Mouse (Mus musculus) limb, embryonic 14.5 days (tissue): Measurements from ENCODE around the gene Farp2. TPM values are rescaled to one million over a fixed set of nuclear protein-coding genes. Genes with fewer than 3 reads are reported as not detected.

Experiments
- ATAC-seq: fragments of 200-750 bp; cut with Nextera tagmentation; 2 replicates; pipeline ENCODE4 v1.8.0; 2017; ENCODE audit warnings: low read depth, moderate number of reproducible peaks, moderate TSS enrichment; ENCODE audit not compliant: low FRiP score
- DNase-seq: peaks from one replicate; pipeline ENCODE4 v3.0.0-alpha.2; 2015; ENCODE audit warnings: low spot score
- H3K27ac ChIP-seq: fragments of 300-500 bp; sonication (generic); replicated peaks from 2 replicates; pipeline ENCODE4 v1.5.1; 2014; ENCODE audit warnings: low read depth, mild to moderate bottlenecking, low read length, moderate library complexity, mixed read lengths
- H3K27me3 ChIP-seq: fragments of 300-500 bp; sonication (generic); 2 replicates; pipeline ENCODE4 v1.6.1; 2014; ENCODE audit warnings: low read length, mixed read lengths; ENCODE audit not compliant: control insufficient read depth, insufficient read depth
- H3K36me3 ChIP-seq: fragments of 300-500 bp; sonication (generic); 2 replicates; pipeline ENCODE4 v1.6.1; 2014; ENCODE audit warnings: mild to moderate bottlenecking, low read length, moderate library complexity, mixed read lengths; ENCODE audit not compliant: control insufficient read depth, insufficient read depth
- H3K4me1 ChIP-seq: fragments of 300-500 bp; sonication (generic); 2 replicates; pipeline ENCODE4 v1.6.1; 2014; ENCODE audit warnings: antibody characterized with exemption, low read length, mixed read lengths; ENCODE audit not compliant: control insufficient read depth, insufficient read depth
- H3K4me2 ChIP-seq: fragments of 300-500 bp; sonication (generic); replicated peaks from 2 replicates; pipeline ENCODE4 v1.6.1; 2014; ENCODE audit warnings: low read depth, mild to moderate bottlenecking, low read length, moderate library complexity; ENCODE audit not compliant: severe bottlenecking
- H3K4me3 ChIP-seq: fragments of 300-500 bp; sonication (generic); replicated peaks from 2 replicates; pipeline ENCODE4 v1.5.1; 2014; ENCODE audit warnings: low read length
- H3K9ac ChIP-seq: fragments of 300-500 bp; sonication (generic); 2 replicates; pipeline ENCODE4 v1.6.1; 2014; ENCODE audit warnings: mild to moderate bottlenecking, low read depth, low read length, moderate library complexity; ENCODE audit not compliant: severe bottlenecking
- H3K9me3 ChIP-seq: fragments of 300-500 bp; sonication (generic); 2 replicates; pipeline ENCODE4 v1.6.1; 2016; ENCODE audit warnings: low read length; ENCODE audit not compliant: control insufficient read depth
- POLR2A ChIP-seq: fragments of 200-500 bp; IDR thresholded peaks from 2 replicates; pipeline ENCODE4 v1.8.0; 2012; ENCODE audit warnings: inconsistent platforms, mild to moderate bottlenecking, moderate library complexity, borderline replicate concordance; ENCODE audit not compliant: insufficient read depth, insufficient read length; ENCODE audit errors: extremely low read depth
- WGBS: fragments of 180-500 bp; shearing (Covaris S2); extraction: QIAGEN DNeasy Blood & Tissue Kit; methylation state at CpG from one replicate; pipeline ENCODE4 v1.1.7; 2014; 5-methylcytosine and 5-hydroxymethylcytosine counted together
- polyA plus RNA-seq, 2 experiments: library from polyadenylated mRNA; depleted of rRNA in 1 of 2; stranded (reverse) in 1 of 2; unstranded in 1 of 2; fragments of >200 nt; fragmentation: Nextera tagmentation in 1 of 2; extraction: Ambion mirVana in 1 of 2; gene quantifications; 2 replicates each; pipeline versions ENCODE4 v1.2.1 to v1.2.3; 2012 to 2014

The Farp2 gene
- polyA plus RNA-seq (2012; rRNA removed) (8.7 and 9.3 TPM in 2 replicates), polyA plus RNA-seq (2014; fragmentation: Nextera tagmentation; extraction: Ambion mirVana) (7.5 and 9.2 TPM in 2 replicates)

DNA sequence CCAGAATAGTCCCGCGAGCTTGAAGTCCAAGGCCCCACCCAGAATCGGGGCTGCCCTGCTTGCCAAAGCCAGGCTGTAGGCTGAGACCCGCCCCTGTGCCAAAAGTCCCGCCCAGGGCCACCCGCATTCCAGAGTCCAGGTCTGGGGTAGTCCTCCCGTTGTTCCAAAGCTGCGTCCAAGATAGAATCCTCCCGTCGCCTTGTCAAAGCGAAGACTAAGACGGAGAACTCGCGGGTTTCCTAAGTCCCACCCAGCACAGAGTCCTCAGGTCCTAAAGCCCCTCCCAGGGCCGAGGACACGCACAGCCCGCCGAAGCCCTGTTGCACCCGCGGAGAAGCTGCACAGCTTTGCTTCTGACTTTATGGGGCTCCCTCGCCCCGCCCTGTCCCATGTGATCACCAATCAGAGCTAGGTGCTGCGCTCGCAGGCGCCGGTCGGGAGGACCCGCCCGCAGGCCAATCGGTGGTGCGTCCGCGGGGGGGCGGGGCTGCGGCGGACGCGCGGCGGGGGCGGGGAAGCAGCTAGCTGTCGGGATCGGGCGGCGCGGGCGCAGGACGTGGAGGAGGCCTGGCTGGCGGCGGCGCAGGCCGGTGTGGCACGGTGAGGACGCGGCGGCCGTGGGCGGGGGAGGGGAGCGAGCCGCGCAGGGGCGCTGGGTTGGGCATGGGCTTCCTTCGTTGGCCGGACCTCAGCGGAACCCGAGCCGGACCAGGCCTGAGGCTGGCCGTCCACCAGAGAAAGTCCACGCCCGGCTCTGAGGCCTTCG, at the start of gene Farp2:
Farp2 (plus strand) TSS at position 495 of the 766 bp plus-strand sequence.
- under 1% methylated on average over 41 of the region's 71 CpGs for WGBS
- peak within 1 kb of the TSS; percentile 77 for H3K4me3 ChIP-seq
- H3K27me3 ChIP-seq = no peaks in the 10 kb centered on the region
- peaks cover 9% of the 10 kb centered on the region; the same call in 1 of the 2 replicates for H3K4me1 ChIP-seq
- peak within 1 kb of the TSS; percentile 70 for H3K27ac ChIP-seq
- peak within 1 kb of the TSS; percentile 56 for H3K4me2 ChIP-seq
- no peak for TF ChIP-seq POLR2A
- peak; percentile 98 for ATAC-seq
- no peaks in the 10 kb centered on the region for H3K9me3 ChIP-seq
- peak; percentile 96 for DNase-seq
- peaks cover 25% of the 10 kb centered on the region for H3K36me3 ChIP-seq
- H3K9ac ChIP-seq = peak within 1 kb of the TSS; percentile 78

DNA sequence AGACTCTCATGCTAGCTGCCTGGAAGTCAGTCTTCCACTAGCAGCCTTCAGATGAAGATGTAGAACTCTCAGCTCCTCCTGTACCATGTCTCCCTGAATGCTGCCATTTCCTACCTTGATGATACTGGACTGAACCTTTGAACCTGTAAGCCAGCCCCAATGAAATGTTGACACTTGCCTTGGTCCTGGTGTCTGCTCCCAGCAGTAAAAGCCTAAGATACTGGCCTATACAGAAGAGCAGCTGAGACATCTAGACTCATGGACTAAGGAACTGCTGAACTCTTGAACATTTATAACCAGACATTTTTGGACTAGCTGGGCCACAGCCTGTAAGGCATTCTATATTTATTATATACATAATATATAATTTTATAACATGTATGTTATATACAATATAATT, 46.8 kb upstream of the Farp2 start:
- no peaks in the 10 kb centered on the region for H3K27me3 ChIP-seq
- H3K4me1 ChIP-seq = no peaks in the 10 kb centered on the region
- H3K4me2 ChIP-seq = no peak overlapping the region
- no peak overlapping the region for H3K4me3 ChIP-seq
- no peaks in the 10 kb centered on the region for H3K9me3 ChIP-seq
- H3K36me3 ChIP-seq = no peaks in the 10 kb centered on the region; the same call in 1 of the 2 replicates
- DNase-seq (no peak), ATAC-seq (no peak)
- no peak for TF ChIP-seq POLR2A
- H3K9ac ChIP-seq = no peak overlapping the region
- no peak overlapping the region for H3K27ac ChIP-seq

DNA sequence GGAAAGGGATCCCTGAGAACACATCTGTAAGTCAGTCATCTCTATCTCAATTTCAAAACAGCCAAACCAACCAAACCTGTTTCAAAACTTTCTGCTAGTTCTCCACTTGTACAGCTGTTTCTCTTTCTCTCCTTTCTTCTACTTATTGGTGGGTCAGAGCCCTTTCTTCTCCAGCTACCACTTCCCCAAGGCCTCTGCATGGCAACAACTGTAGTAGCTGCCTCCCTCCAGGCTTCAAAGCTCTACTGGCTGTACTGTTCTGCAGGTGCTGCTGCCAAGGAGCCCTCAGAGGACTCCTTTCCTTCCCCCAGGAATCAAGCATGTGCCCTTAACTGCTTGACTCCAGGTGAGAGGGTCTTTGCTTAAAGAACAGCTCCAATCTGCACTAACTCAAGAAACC, 46.1 kb upstream of the Farp2 start:
- H3K36me3 ChIP-seq = no peaks in the 10 kb centered on the region; the same call in 1 of the 2 replicates
- no peak for DNase-seq
- TF ChIP-seq POLR2A = no peak

DNA sequence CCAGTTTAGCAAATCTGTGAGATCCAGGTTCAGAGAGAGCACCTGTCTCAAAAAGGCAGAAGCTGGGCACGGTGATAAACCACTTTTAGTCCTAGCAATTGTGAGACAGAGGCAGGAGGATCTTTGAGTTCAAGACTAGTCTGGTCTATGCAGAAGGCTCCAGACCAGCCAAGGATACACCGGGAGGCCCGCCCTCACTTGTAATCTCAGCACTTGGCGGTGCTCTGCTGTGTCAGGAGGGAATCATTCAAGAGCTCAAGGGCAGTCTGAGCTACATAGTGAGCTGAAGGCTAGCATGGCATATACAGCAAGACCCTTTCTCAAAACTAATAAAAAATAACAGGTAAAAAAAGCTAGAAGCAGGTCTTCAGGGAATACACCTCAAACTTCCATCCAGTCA, 43.3 kb upstream of the Farp2 start:
- no peak overlapping the region for H3K9ac ChIP-seq
- DNase-seq = no peak
- no peak overlapping the region for H3K4me2 ChIP-seq
- no peak overlapping the region for H3K4me3 ChIP-seq
- no peak overlapping the region for H3K27ac ChIP-seq
- no peaks in the 10 kb centered on the region for H3K4me1 ChIP-seq
- no peaks in the 10 kb centered on the region for H3K9me3 ChIP-seq
- 93% methylated on average over 4 of the region's 4 CpGs for WGBS
- no peak for ATAC-seq
- no peaks in the 10 kb centered on the region for H3K36me3 ChIP-seq
- no peak for TF ChIP-seq POLR2A
- H3K27me3 ChIP-seq = no peaks in the 10 kb centered on the region

More for the DNA sequence above, 46.1 kb upstream of the Farp2 start:
- Histone ChIP-seq H3K9ac (no peak overlapping the region), H3K4me1 (no peaks in the 10 kb centered on the region), H3K27ac (no peak overlapping the region), H3K4me3 (no peak overlapping the region), H3K4me2 (no peak overlapping the region), H3K27me3 (no peaks in the 10 kb centered on the region), H3K9me3 (no peaks in the 10 kb centered on the region)
- no peak for ATAC-seq

DNA sequence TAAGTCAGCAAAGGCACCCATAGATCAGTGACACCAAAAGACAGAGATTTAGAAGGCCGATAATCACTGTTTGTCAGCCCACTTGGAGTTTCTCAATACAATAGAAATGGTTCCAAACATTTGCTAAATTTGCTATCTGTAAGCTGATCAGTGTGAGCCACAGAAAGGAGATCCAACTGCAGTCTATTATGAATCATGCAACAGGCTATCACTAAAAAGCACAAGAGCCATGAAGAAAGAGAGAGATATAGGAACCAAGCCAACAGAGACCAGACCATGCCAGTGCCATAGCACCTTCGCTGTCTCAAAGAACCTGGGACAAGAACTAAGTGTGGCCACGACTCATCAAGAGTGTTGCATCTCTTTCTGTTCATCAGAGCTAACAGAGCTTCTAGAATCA, 36.2 kb upstream of the Farp2 start:
- Histone ChIP-seq H3K4me3 (no peak overlapping the region), H3K4me1 (peaks cover 6% of the 10 kb centered on the region; the same call in 1 of the 2 replicates), H3K27ac (no peak overlapping the region), H3K27me3 (no peaks in the 10 kb centered on the region), H3K9me3 (no peaks in the 10 kb centered on the region), H3K4me2 (no peak overlapping the region), H3K36me3 (no peaks in the 10 kb centered on the region), H3K9ac (no peak overlapping the region)
- no peak for ATAC-seq
- WGBS = 91% methylated on average over 3 of the region's 3 CpGs
- no peak for DNase-seq
- TF ChIP-seq POLR2A = no peak
